Mouse (Mus musculus) lung, adult 2 months (tissue): ENCODE results near the gene Rbm28.

Source experiments
- CTCF ChIP-seq: fragments of 200-500 bp; IDR thresholded peaks from 2 replicates; pipeline ENCODE4 v1.5.1; 2011; ENCODE audit warnings: mild to moderate bottlenecking, low read length, control low read depth; ENCODE audit not compliant: insufficient read depth
- POLR2A ChIP-seq: fragments of 200-500 bp; IDR thresholded peaks from 2 replicates; pipeline ENCODE4 v1.6.1; 2011; ENCODE audit warnings: low read depth, mild to moderate bottlenecking, control low read depth, low read length, borderline replicate concordance; ENCODE audit errors: extremely low read depth

DNA sequence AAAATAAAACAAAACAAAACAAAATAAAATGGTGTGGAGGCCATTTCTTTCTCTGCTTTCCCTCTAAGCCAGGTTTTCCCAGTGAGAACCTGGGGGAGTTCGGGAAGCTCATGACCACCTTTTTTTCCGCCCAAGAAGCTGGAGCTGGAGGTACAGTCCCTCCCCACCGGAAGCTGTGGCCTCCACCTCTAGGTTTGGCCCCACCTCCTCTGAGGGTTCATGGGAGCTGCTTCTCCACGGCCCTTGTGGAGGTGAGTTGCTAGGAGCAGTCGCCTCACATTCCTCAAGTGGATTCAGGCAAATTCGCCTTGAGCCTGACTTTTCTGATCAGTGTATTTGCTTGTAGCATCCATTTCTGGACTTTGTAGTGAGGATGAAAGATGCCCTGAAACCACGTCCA, 49.0 kb downstream of the Rbm28 start:
- no peak for TF ChIP-seq POLR2A
- no peak for TF ChIP-seq CTCF
